Mouse (Mus musculus): ENCODE measurements at regions not wholly inside any gene's neighbourhood (a gene's known extent, or its start where the extent isn't known, plus 50 kb on each side); places are given as distances from the start of the nearest gene placed in this dataset.

DNA sequence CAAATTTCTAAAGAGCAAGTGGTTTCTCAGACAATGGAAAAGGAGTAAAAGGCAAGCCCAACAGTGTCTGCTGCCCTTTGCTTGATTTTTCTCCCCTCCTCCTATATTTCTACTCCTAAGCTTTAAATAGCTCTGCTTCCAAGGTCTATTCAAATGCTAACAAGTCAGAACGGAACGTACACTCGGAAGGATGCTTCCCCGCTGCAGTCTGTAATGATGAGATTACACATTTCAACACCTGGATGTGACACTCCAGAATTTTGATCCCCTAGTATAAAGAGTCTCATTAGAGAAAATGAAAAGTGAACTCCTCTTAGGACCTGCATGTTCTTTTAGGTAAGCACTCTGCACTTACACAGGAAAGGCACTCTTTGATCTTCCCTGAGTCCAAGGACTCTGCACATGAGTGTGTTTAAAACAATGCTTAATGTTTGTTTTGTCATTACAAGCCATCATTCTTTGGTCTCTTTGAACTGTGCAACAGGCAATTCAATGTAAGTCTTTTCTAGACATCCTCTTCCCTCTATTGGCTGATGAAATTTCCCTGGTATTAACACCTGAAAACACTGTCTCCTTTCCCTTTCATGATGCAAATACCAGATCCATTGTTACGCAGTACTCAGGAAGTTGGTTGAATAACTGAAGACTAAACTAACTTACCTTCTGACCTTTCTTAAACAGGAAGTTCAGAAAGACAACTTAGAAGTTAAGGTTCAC, 278.7 kb downstream of the Epha7 start:
- Histone ChIP-seq H3K27ac (ENCODE audit: low read length) (peak overlapping the region; percentile 49), H3K4me2 (ENCODE audit: low read depth, low read length) (no peak overlapping the region), H3K4me3 (ENCODE audit: low read length) (no peak overlapping the region), H3K36me3 (ENCODE audit: control insufficient read depth, insufficient read depth, low read length) (no peaks in the 10 kb centered on the region), H3K9me3 (ENCODE audit: control insufficient read depth, low read length) (no peaks in the 10 kb centered on the region; the same call in 1 of the 2 replicates), H3K27me3 (ENCODE audit: control insufficient read depth, insufficient read depth, low read depth, low read length) (no peaks in the 10 kb centered on the region), H3K9ac (ENCODE audit: low read length) (no peak overlapping the region), H3K4me1 (replicated peaks; ENCODE audit: control insufficient read depth, insufficient read depth, low read length) (peaks cover 17% of the 10 kb centered on the region)
- WGBS = 27% methylated on average over 5 of the region's 5 CpGs
- no peak for ATAC-seq (ENCODE audit: low read depth)

DNA sequence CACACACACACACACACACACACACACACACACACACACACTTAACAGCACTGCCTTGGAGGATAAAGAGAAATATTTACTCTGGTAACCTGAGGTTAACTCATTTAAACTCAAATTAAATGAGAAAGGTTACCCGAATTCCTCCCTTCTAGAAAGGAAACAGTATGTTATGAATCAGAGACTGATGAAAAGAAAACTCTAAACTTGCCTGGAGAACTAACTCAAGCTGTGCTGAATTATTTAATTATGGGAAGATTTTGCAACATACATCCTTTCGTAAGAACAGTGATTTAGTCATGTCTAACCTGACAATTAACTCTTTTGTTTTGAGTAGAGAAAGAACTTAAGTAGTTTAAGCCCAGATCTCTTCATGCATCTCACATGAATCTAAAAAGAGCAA, 289.4 kb downstream of the Epha7 start:
- H3K9ac ChIP-seq (ENCODE audit: low read length) = no peak overlapping the region
- no peak for ATAC-seq (ENCODE audit: low read depth)
- H3K9me3 ChIP-seq (ENCODE audit: control insufficient read depth, low read length) = peaks cover 3% of the 10 kb centered on the region; the same call in 1 of the 2 replicates
- H3K4me1 ChIP-seq (replicated peaks; ENCODE audit: control insufficient read depth, insufficient read depth, low read length) = no peaks in the 10 kb centered on the region
- H3K4me2 ChIP-seq (ENCODE audit: low read depth, low read length) = no peak overlapping the region
- H3K4me3 ChIP-seq (ENCODE audit: low read length) = no peak overlapping the region
- no peaks in the 10 kb centered on the region for H3K36me3 ChIP-seq (ENCODE audit: control insufficient read depth, insufficient read depth, low read length)
- no peaks in the 10 kb centered on the region for H3K27me3 ChIP-seq (ENCODE audit: control insufficient read depth, insufficient read depth, low read depth, low read length)
- 76% methylated on average over 2 of the region's 2 CpGs for WGBS
- peak overlapping the region; percentile 61; the same call in 1 of the 2 replicates for H3K27ac ChIP-seq (ENCODE audit: low read length)

DNA sequence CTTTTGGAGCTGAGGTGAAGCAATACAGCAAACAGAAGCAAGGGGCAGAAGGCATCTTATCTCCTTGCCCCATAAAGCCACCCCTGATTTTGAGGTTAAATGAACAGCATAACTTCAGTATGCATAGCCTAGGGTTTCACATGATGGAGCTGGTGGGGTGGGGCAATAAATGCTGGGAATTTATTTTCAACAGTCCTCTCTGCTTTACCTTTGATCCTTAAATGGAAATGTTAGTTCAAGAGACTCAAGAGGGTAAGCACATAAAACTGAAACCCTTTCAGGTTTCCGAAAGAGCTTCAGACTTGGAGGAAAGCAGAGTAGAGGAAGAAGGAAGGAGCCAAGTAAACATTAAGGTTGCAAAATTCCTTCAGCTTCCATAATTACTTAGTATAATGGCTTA, 290.5 kb downstream of the Epha7 start:
- Histone ChIP-seq H3K4me2 (ENCODE audit: low read depth, low read length) (no peak overlapping the region), H3K27ac (ENCODE audit: low read length) (peak overlapping the region; percentile 43; the same call in 1 of the 2 replicates), H3K9me3 (ENCODE audit: control insufficient read depth, low read length) (peaks cover 3% of the 10 kb centered on the region; the same call in 1 of the 2 replicates), H3K27me3 (ENCODE audit: control insufficient read depth, insufficient read depth, low read depth, low read length) (no peaks in the 10 kb centered on the region), H3K4me3 (ENCODE audit: low read length) (no peak overlapping the region), H3K36me3 (ENCODE audit: control insufficient read depth, insufficient read depth, low read length) (no peaks in the 10 kb centered on the region), H3K9ac (ENCODE audit: low read length) (no peak overlapping the region), H3K4me1 (replicated peaks; ENCODE audit: control insufficient read depth, insufficient read depth, low read length) (no peaks in the 10 kb centered on the region)
- 55% methylated on average over 1 of the region's 1 CpGs for WGBS
- peak; percentile 92 for ATAC-seq (ENCODE audit: low read depth)

DNA sequence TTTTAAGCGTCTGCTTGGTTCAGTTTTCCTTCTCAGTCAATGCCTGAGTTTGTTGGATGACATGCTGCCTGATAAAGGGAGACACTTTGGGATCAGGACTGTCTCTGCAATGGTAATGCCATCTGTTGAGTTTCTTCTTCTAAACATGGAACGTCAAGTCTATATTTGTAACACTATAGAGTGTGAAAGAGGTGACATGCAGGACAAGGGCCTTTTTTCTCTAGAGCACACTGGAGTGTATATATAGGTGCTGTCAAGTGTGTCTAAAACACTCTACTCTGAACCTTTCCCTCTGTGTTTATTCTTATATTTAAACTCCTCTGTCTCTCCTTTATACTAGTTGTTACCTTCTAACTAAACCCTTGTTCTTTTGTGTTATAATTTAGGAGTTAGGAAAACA, 299.6 kb downstream of the Epha7 start:
- Histone ChIP-seq H3K27ac (ENCODE audit: low read length) (no peak overlapping the region), H3K27me3 (ENCODE audit: control insufficient read depth, insufficient read depth, low read depth, low read length) (no peaks in the 10 kb centered on the region), H3K36me3 (ENCODE audit: control insufficient read depth, insufficient read depth, low read length) (no peaks in the 10 kb centered on the region), H3K9ac (ENCODE audit: low read length) (no peak overlapping the region), H3K4me2 (ENCODE audit: low read depth, low read length) (no peak overlapping the region), H3K9me3 (ENCODE audit: control insufficient read depth, low read length) (no peaks in the 10 kb centered on the region), H3K4me3 (ENCODE audit: low read length) (no peak overlapping the region), H3K4me1 (replicated peaks; ENCODE audit: control insufficient read depth, insufficient read depth, low read length) (no peaks in the 10 kb centered on the region)
- no peak for ATAC-seq (ENCODE audit: low read depth)
- WGBS = 35% methylated on average over 2 of the region's 2 CpGs

DNA sequence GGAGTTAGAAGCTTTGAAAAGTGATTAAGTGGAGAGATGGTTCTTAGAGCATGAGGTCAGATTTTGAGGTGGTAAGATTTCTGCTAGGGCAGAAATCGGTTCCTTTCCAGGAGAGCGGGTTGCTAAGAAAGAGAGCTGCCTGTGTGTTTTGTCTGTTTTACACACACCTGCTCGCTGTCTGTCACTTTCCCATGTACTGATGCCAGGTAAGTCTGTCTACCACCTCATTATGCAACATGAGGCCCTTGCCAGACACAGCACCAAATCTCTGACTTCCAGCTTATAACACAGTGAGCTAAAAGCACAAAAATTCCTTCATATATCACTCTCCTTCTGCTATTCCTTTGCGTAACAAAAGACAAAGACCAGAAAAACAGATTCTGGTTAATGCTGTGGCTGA, 304.1 kb downstream of the Epha7 start:
- H3K27ac ChIP-seq (ENCODE audit: low read length) = no peak overlapping the region
- H3K9me3 ChIP-seq (ENCODE audit: control insufficient read depth, low read length) = no peaks in the 10 kb centered on the region
- no peaks in the 10 kb centered on the region for H3K36me3 ChIP-seq (ENCODE audit: control insufficient read depth, insufficient read depth, low read length)
- no peak overlapping the region for H3K4me3 ChIP-seq (ENCODE audit: low read length)
- H3K9ac ChIP-seq (ENCODE audit: low read length) = no peak overlapping the region
- H3K27me3 ChIP-seq (ENCODE audit: control insufficient read depth, insufficient read depth, low read depth, low read length) = no peaks in the 10 kb centered on the region
- ATAC-seq (ENCODE audit: low read depth) = no peak
- WGBS = 74% methylated on average over 4 of the region's 4 CpGs
- no peak overlapping the region for H3K4me2 ChIP-seq (ENCODE audit: low read depth, low read length)
- H3K4me1 ChIP-seq (replicated peaks; ENCODE audit: control insufficient read depth, insufficient read depth, low read length) = peaks cover 7% of the 10 kb centered on the region

DNA sequence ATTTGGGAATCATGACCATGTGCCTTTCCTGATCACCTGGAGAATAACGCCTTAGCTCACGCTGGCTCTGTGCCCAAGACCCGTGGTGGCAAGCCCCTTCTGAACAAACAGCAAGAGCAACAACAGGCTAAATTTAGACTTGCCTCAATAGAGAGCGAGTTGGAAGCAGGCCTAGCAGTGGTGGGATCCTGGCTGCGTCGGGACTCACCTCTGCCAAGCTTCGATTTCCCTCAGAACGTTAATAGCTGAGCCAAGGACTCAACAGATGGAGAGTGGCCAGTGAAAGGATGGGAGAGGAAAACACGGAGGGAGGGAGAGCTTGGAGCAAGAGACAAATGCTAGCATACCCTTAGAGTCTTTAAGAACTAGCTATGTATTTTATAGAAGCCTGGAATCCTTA, 305.0 kb downstream of the Epha7 start:
- 19% methylated on average over 9 of the region's 9 CpGs for WGBS
- Histone ChIP-seq H3K9me3 (ENCODE audit: control insufficient read depth, low read length) (no peaks in the 10 kb centered on the region), H3K4me2 (ENCODE audit: low read depth, low read length) (0 out of 2 replicates have a peak overlapping the region, but pooled peaks have one; percentile 18), H3K36me3 (ENCODE audit: control insufficient read depth, insufficient read depth, low read length) (no peaks in the 10 kb centered on the region), H3K4me3 (ENCODE audit: low read length) (no peak overlapping the region), H3K4me1 (replicated peaks; ENCODE audit: control insufficient read depth, insufficient read depth, low read length) (peaks cover 7% of the 10 kb centered on the region), H3K9ac (ENCODE audit: low read length) (no peak overlapping the region; the same call in 1 of the 2 replicates), H3K27me3 (ENCODE audit: control insufficient read depth, insufficient read depth, low read depth, low read length) (no peaks in the 10 kb centered on the region), H3K27ac (ENCODE audit: low read length) (peak overlapping the region; percentile 79)
- ATAC-seq (ENCODE audit: low read depth) = peak; percentile 76

DNA sequence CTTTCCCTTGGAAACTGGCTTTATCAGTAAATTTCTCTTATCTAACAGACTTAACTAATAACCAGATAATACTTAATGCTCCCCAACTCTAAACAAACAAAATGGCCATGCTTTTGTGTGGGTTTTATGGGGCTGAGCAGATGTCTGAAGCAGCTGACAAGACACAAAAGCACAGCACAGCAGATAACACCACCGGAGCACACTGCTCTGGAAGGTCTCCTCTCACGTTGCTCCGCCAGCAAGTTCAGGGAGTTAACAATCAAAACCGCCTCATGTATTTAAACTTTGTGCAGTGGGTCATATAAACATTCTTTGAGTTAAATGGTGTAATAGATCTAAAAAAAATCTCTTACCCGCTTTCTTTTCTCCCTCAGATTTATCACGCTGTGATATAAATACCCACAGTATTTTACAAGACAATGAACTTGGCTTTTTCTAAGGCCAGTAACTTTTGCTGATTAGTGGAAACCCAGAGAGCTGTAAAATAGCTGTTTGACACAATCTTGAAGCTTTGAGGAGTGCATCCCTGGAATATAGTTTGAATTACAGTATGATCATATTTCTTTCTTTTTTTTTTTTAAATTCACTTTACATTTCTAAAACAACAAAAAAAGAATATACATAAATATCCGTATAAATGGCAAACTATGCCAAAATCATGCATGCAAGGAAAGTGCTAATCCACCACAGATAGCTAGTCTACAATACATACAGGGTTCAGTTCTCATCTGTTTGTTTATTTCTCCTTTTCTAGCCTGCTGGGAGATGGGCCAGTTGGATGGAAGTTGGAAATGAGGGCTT, 305.9 kb downstream of the Epha7 start:
- no peak overlapping the region for H3K4me2 ChIP-seq (ENCODE audit: low read depth, low read length)
- no peaks in the 10 kb centered on the region for H3K9me3 ChIP-seq (ENCODE audit: control insufficient read depth, low read length)
- 26% methylated on average over 7 of the region's 7 CpGs for WGBS
- ATAC-seq (ENCODE audit: low read depth) = peak; percentile 94
- H3K9ac ChIP-seq (ENCODE audit: low read length) = no peak overlapping the region
- H3K36me3 ChIP-seq (ENCODE audit: control insufficient read depth, insufficient read depth, low read length) = no peaks in the 10 kb centered on the region
- no peaks in the 10 kb centered on the region for H3K27me3 ChIP-seq (ENCODE audit: control insufficient read depth, insufficient read depth, low read depth, low read length)
- peak overlapping the region; percentile 79; the same call in 1 of the 2 replicates for H3K27ac ChIP-seq (ENCODE audit: low read length)
- peaks cover 7% of the 10 kb centered on the region for H3K4me1 ChIP-seq (replicated peaks; ENCODE audit: control insufficient read depth, insufficient read depth, low read length)
- H3K4me3 ChIP-seq (ENCODE audit: low read length) = no peak overlapping the region

DNA sequence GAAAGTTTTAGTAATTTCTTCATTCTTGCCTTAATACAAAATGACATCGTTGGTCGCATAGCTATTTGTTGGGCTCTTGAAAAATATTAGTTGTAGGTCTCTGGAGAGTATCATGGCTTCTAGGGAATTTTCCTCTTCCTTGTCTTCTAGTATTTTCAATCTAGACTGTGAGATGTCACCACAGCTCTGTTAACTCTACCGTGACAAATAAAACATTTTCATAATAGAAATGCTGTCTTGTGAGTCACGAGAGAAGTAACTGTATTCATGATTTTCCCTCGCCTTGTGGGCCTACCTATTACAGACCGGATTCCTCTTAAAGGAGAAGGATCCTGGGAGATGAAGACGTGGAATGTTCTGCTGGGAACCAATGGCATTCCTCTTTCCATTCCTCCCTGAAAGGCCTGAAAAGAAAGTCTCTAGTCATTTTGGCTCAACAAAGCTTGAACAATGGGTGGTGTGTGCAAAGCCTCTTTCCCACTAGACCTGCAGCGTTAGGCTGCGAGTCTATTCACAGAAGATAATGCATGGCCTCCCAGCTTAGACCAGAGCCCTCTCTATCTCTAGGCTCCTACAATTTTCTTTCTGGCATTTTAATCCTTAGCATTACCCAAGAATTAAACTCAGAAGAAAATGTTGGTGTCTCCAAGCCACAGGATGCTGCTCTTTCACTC, 306.7 kb downstream of the Epha7 start:
- Histone ChIP-seq H3K9me3 (ENCODE audit: control insufficient read depth, low read length) (no peaks in the 10 kb centered on the region), H3K4me1 (replicated peaks; ENCODE audit: control insufficient read depth, insufficient read depth, low read length) (peaks cover 7% of the 10 kb centered on the region), H3K27me3 (ENCODE audit: control insufficient read depth, insufficient read depth, low read depth, low read length) (no peaks in the 10 kb centered on the region), H3K27ac (ENCODE audit: low read length) (peak overlapping the region; percentile 75), H3K9ac (ENCODE audit: low read length) (no peak overlapping the region), H3K4me2 (ENCODE audit: low read depth, low read length) (no peak overlapping the region), H3K36me3 (ENCODE audit: control insufficient read depth, insufficient read depth, low read length) (no peaks in the 10 kb centered on the region), H3K4me3 (ENCODE audit: low read length) (no peak overlapping the region)
- 60% methylated on average over 9 of the region's 9 CpGs for WGBS
- no peak for ATAC-seq (ENCODE audit: low read depth)
